Mouse (Mus musculus) E14TG2a.4 (cell line): Measurements from ENCODE around the gene Ppp1r14d.

Experiments used
- CTCF ChIP-seq: conservative IDR thresholded peaks from 2 replicates; pipeline ENCODE4 v1.5.1; 2014; ENCODE audit warnings: low read length
- NANOG ChIP-seq: IDR thresholded peaks from 2 replicates; pipeline ENCODE4 v1.6.1; 2014; ENCODE audit warnings: borderline replicate concordance, low read length, mixed read lengths

DNA sequence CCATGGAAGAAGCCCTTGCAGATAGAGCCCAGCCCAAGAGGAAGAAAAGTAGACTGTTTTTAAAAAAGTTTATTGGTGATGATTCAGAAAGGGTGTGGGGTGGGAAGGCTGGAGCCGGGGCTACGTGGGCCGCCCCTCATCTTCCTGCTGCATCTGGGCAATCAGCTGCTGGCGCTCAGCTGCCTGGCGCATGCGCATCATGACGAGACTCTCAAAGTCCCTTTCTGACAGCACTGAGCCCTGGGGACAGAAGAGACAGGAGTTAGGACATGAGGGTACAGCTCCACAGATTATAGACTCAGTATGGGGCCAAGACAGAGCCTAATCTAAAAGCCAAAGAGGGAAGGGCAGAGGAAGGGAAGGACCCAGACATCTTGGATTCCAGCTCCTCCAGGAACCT, 57.3 kb downstream of the Ppp1r14d start:
- TF ChIP-seq NANOG (no peak), CTCF (no peak)
